Mouse (Mus musculus): ENCODE data around the gene Zfp524. TPM values are rescaled to one million over a fixed set of nuclear protein-coding genes. Genes with fewer than 3 reads are reported as not detected.

Zfp524 gene
- polyA plus RNA-seq, 1 experiment from 2014 or later = 15.7 TPM

DNA sequence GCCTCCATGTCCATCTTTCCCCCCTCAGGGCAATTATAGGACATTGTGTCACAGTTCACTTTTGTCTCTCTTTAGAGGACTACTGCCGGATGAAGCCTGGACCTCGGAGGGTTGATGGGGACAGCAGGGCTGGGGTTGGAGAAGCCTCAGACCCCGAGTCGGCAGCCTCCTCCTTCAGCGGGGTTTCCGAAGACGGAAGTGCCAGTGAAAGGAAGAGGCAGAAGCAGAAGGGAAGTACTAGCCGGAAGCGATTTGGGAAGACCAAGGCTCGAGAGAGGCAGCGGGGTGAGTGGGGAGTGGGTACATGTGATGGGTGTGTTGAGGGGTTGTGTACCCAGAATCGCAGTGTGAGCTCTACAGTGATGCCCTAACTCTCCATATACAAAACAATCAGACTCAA is 45.2 kb downstream of the Zfp524 start:
- H3K4me1 ChIP-seq (replicated peaks; ENCODE audit: control insufficient read depth, insufficient read depth, low read length) = peaks cover 25% of the 10 kb centered on the region
- peaks cover 34% of the 10 kb centered on the region for H3K27me3 ChIP-seq (replicated peaks; ENCODE audit: control insufficient read depth, insufficient read depth, low read length)
- H3K9me3 ChIP-seq (ENCODE audit: control insufficient read depth, low read length) = no peaks in the 10 kb centered on the region
- H3K9ac ChIP-seq (ENCODE audit: low read length) = no peak overlapping the region
- DNase-seq (ENCODE audit: low spot score) (no peak), ATAC-seq (replicated peaks; ENCODE audit: low FRiP score, low TSS enrichment, low read depth) (no peak)
- 84% methylated on average over 12 of the region's 12 CpGs for WGBS
- H3K27ac ChIP-seq (ENCODE audit: low read depth) = no peak overlapping the region
- no peak overlapping the region for H3K4me2 ChIP-seq (ENCODE audit: low read length)
- no peak overlapping the region for H3K4me3 ChIP-seq (ENCODE audit: low read depth, low read length)
- no peaks in the 10 kb centered on the region; the same call in 1 of the 2 replicates for H3K36me3 ChIP-seq (ENCODE audit: control insufficient read depth, insufficient read depth, low read length)

DNA sequence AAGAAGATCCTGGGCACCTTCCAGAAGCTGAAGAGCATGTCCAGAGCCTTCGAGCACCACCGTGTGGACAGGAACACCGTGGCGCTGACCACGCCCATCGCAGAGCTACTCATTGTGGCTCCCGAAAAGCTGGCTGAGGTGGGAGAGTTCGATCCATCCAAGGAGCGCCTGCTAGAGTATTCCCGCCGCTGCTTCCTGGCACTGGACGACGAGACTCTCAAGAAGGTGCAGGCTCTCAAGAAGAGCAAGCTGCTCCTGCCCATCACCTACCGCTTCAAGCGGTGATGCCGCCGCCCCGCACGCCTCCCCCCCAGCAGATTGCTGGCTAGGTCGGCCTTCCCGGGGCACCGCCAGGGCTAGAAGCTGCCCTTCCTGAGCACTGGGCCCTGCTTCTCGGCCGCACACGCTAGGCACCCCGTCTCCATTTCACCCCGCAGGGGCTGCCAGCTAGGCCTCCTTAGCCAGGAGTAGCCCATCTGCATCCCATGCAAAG is 46.1 kb downstream of the Zfp524 start:
- ATAC-seq (replicated peaks; ENCODE audit: low FRiP score, low TSS enrichment, low read depth) = no peak
- peaks cover 27% of the 10 kb centered on the region for H3K4me1 ChIP-seq (replicated peaks; ENCODE audit: control insufficient read depth, insufficient read depth, low read length)
- WGBS = 4% methylated on average over 27 of the region's 27 CpGs
- DNase-seq (ENCODE audit: low spot score) = peak; percentile 83
- peak overlapping the region; percentile 80 for H3K4me3 ChIP-seq (ENCODE audit: low read depth, low read length)
- peak overlapping the region; percentile 82 for H3K4me2 ChIP-seq (ENCODE audit: low read length)
- peak overlapping the region; percentile 100 for H3K27ac ChIP-seq (ENCODE audit: low read depth)
- H3K9ac ChIP-seq (ENCODE audit: low read length) = peak overlapping the region; percentile 98
- no peaks in the 10 kb centered on the region; the same call in 1 of the 2 replicates for H3K36me3 ChIP-seq (ENCODE audit: control insufficient read depth, insufficient read depth, low read length)
- H3K27me3 ChIP-seq (replicated peaks; ENCODE audit: control insufficient read depth, insufficient read depth, low read length) = peaks cover 26% of the 10 kb centered on the region
- H3K9me3 ChIP-seq (ENCODE audit: control insufficient read depth, low read length) = no peaks in the 10 kb centered on the region

DNA sequence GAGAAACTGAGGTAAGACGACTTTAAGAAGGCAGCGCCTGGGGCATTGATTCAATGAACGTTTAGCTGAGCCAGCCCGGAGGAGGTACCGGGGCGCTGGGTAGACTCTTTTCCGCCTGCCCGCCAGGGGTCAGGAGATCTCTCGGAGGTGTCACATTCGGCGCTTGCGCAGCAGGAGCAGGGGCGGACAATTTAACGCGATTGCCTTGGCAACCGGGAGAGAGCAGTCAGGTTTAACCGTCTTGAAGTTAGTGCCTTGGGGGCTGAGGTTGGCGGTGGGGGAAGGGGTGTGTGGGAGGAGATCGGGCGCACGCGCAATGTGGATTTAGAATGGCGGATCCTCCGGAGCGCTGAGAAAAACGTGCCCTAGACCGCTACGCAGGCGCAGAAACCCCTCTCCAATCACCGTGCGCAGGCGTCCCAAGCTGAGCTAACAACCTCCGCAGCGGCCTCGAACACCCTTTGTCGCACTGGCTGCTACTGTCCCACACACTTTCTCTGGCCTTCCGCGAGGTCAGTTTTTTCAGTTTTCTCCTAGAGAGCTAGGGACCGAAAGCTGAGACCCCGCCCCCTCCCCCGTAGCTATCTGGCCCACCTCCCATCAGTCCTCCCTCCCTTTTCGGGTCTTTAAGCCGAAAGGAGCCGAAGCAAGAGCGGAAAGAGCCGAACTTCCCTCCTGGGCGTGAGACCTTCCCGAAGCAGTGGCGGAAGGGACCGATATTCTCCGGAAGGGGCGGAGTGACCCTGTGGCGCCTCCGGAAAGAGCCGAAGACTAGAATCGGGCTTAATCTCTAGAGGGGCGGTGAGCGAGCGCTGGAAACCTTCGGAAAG is 46.9 kb downstream of the Zfp524 start:
- ATAC-seq (replicated peaks; ENCODE audit: low FRiP score, low TSS enrichment, low read depth) (peak; percentile 88), DNase-seq (ENCODE audit: low spot score) (peak; percentile 99)
- Histone ChIP-seq H3K27ac (ENCODE audit: low read depth) (peak overlapping the region; percentile 100), H3K4me1 (replicated peaks; ENCODE audit: control insufficient read depth, insufficient read depth, low read length) (peaks cover 27% of the 10 kb centered on the region), H3K27me3 (replicated peaks; ENCODE audit: control insufficient read depth, insufficient read depth, low read length) (peaks cover 17% of the 10 kb centered on the region), H3K9ac (ENCODE audit: low read length) (peak overlapping the region; percentile 98), H3K9me3 (ENCODE audit: control insufficient read depth, low read length) (no peaks in the 10 kb centered on the region), H3K4me2 (ENCODE audit: low read length) (peak overlapping the region; percentile 82), H3K4me3 (ENCODE audit: low read depth, low read length) (peak overlapping the region; percentile 80), H3K36me3 (ENCODE audit: control insufficient read depth, insufficient read depth, low read length) (peaks cover 4% of the 10 kb centered on the region; the same call in 1 of the 2 replicates)
- under 1% methylated on average over 60 of the region's 60 CpGs for WGBS

DNA sequence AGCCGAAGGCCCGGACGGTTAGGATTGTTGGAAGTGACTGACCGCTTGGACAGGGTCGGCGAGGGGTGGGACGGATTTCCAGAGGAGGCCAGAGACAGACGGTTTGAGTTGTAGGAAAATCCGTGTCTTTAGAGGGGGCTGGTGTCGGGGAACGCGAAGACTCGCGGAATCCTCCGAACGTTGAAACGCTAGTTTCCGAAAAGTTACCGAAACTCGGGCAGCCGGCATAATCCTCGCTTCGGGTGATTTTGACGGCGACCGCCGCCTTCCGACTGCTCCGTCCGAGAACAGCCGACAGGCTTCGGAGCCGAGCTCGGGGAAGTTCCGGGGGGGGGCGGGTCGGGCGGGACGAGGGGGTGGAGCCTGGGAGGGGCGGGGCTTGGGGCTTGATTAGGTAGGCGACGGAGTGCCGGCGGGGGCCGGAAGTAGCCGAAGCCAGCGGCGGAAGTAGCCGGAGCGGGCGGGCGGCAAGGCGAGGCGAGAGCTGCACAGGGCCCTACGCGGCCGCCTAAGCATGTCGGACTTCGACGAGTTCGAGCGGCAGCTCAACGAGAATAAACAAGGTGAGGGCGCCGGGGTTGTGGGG is 47.7 kb downstream of the Zfp524 start, which contains the start of gene U2af2:
TSS of gene U2af2 (plus strand) at position 370 of the 586 bp plus-strand sequence.
- no peak for DNase-seq (ENCODE audit: low spot score)
- H3K9ac ChIP-seq (ENCODE audit: low read length) = peak within 1 kb of the TSS; percentile 98
- H3K9me3 ChIP-seq (ENCODE audit: control insufficient read depth, low read length) = no peaks in the 10 kb centered on the region
- peaks cover 11% of the 10 kb centered on the region for H3K27me3 ChIP-seq (replicated peaks; ENCODE audit: control insufficient read depth, insufficient read depth, low read length)
- H3K36me3 ChIP-seq (ENCODE audit: control insufficient read depth, insufficient read depth, low read length) = peaks cover 11% of the 10 kb centered on the region
- peaks cover 27% of the 10 kb centered on the region for H3K4me1 ChIP-seq (replicated peaks; ENCODE audit: control insufficient read depth, insufficient read depth, low read length)
- ATAC-seq (replicated peaks; ENCODE audit: low FRiP score, low TSS enrichment, low read depth) = peak; percentile 78
- peak within 1 kb of the TSS; percentile 80 for H3K4me3 ChIP-seq (ENCODE audit: low read depth, low read length)
- WGBS = under 1% methylated on average over 65 of the region's 65 CpGs
- peak within 1 kb of the TSS; percentile 100 for H3K27ac ChIP-seq (ENCODE audit: low read depth)
- peak within 1 kb of the TSS; percentile 82 for H3K4me2 ChIP-seq (ENCODE audit: low read length)

DNA sequence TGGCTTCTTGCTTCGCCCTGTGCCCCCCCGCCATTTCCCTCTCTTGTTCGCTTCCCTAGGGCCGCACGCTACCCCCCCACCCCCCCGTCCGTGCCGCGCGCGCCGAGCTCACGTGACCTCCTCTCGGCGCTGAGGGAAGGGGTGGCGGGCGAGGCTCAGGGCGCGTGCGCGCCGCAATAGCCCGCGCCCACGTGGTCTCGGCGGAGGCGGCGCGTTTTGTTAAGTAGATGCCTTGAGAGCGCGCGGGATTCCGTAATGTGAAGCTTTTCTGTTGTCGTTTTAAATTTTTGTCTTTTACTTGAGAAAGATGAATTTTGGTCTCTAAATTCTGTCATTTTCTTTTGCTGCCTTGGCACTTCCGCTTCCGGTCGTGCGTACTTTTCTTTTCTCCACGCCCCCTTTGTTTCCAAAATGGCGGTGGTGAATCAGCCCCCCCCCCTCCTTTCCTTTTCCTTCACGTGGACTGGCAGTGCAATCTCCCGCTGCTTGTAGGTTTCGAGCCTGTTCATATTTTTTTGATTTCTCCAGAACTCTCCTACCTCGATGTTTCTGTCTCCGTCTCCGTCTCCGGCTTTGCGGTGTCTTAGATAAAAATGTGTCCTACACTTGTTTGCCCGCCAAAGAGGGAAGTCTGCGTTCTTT is 48.3 kb downstream of the Zfp524 start:
- peaks cover 5% of the 10 kb centered on the region for H3K27me3 ChIP-seq (replicated peaks; ENCODE audit: control insufficient read depth, insufficient read depth, low read length)
- WGBS = under 1% methylated on average over 42 of the region's 51 CpGs
- peaks cover 24% of the 10 kb centered on the region for H3K4me1 ChIP-seq (replicated peaks; ENCODE audit: control insufficient read depth, insufficient read depth, low read length)
- H3K4me2 ChIP-seq (ENCODE audit: low read length) = peak overlapping the region; percentile 82
- peak overlapping the region; percentile 80 for H3K4me3 ChIP-seq (ENCODE audit: low read depth, low read length)
- peak overlapping the region; percentile 100 for H3K27ac ChIP-seq (ENCODE audit: low read depth)
- peaks cover 17% of the 10 kb centered on the region for H3K36me3 ChIP-seq (ENCODE audit: control insufficient read depth, insufficient read depth, low read length)
- ATAC-seq (replicated peaks; ENCODE audit: low FRiP score, low TSS enrichment, low read depth) = peak; percentile 59
- H3K9ac ChIP-seq (ENCODE audit: low read length) = peak overlapping the region; percentile 98
- no peaks in the 10 kb centered on the region for H3K9me3 ChIP-seq (ENCODE audit: control insufficient read depth, low read length)
- peak; percentile 93 for DNase-seq (ENCODE audit: low spot score)

DNA sequence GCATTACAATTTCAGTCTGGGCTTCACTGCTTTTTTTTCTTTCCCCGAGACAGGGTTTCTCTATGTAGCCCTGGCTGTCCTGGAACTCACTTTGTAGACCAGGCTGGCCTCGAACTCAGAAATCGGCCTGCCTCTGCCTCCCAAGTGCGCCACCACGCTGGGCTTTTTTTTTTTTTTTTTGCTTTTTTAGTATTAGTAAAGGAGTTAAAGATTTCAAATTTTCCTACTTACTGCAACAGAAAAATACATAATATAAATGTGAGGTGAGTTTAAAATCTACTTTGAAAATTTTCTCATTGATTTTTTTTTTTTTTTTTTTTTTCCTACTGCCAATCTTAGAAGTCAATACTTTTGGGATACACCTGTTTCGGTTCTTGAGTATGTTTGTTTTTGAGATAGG is 50.7 kb downstream of the Zfp524 start:
- H3K27me3 ChIP-seq (replicated peaks; ENCODE audit: control insufficient read depth, insufficient read depth, low read length) = no peaks in the 10 kb centered on the region
- no peak overlapping the region for H3K4me2 ChIP-seq (ENCODE audit: low read length)
- H3K9ac ChIP-seq (ENCODE audit: low read length) = no peak overlapping the region
- DNase-seq (ENCODE audit: low spot score) = no peak
- H3K4me3 ChIP-seq (ENCODE audit: low read depth, low read length) = no peak overlapping the region
- no peak overlapping the region for H3K27ac ChIP-seq (ENCODE audit: low read depth)
- no peaks in the 10 kb centered on the region for H3K9me3 ChIP-seq (ENCODE audit: control insufficient read depth, low read length)
- 93% methylated on average over 6 of the region's 6 CpGs for WGBS
- peaks cover 41% of the 10 kb centered on the region for H3K36me3 ChIP-seq (ENCODE audit: control insufficient read depth, insufficient read depth, low read length)
- ATAC-seq (replicated peaks; ENCODE audit: low FRiP score, low TSS enrichment, low read depth) = no peak
- H3K4me1 ChIP-seq (replicated peaks; ENCODE audit: control insufficient read depth, insufficient read depth, low read length) = peaks cover 21% of the 10 kb centered on the region

Other genes with a start within 250 kb of the Zfp524 start
- not detected in 2 replicates for gene Fam71e2, start 243.1 kb upstream of the Zfp524 start, polyA plus RNA-seq (2014; fragmentation: Nextera tagmentation; extraction: Ambion mirVana)
- 0.28 TPM in 1 of 2 replicates, not detected in the other for gene Il11, start 231.6 kb upstream of the Zfp524 start, polyA plus RNA-seq (2014; fragmentation: Nextera tagmentation; extraction: Ambion mirVana)
- gene Tmem190, start 231.5 kb upstream of the Zfp524 start, polyA plus RNA-seq (2014; fragmentation: Nextera tagmentation; extraction: Ambion mirVana) = 0.52 TPM in 1 of 2 replicates, not detected in the other
- 14.5 and 24.3 TPM in 2 replicates for gene Tmem238, start 224.8 kb upstream of the Zfp524 start, polyA plus RNA-seq (2014; fragmentation: Nextera tagmentation; extraction: Ambion mirVana)
- 293 and 321 TPM in 2 replicates for gene Rpl28, start 221.5 kb upstream of the Zfp524 start, polyA plus RNA-seq (2014; fragmentation: Nextera tagmentation; extraction: Ambion mirVana)
- 354 and 371 TPM in 2 replicates for gene Ube2s, start 201.8 kb upstream of the Zfp524 start, polyA plus RNA-seq (2014; fragmentation: Nextera tagmentation; extraction: Ambion mirVana)
- 0.30 and 0.42 TPM in 2 replicates for gene Shisa7, start 169.7 kb upstream of the Zfp524 start, polyA plus RNA-seq (2014; fragmentation: Nextera tagmentation; extraction: Ambion mirVana)
- 6.3 and 8.9 TPM in 2 replicates for gene Isoc2b, start 144.2 kb upstream of the Zfp524 start, polyA plus RNA-seq (2014; fragmentation: Nextera tagmentation; extraction: Ambion mirVana)
- 0.96 and 1.0 TPM in 2 replicates for gene Isoc2a, start 137.3 kb upstream of the Zfp524 start, polyA plus RNA-seq (2014; fragmentation: Nextera tagmentation; extraction: Ambion mirVana)
- gene Gm36210, start 107.9 kb upstream of the Zfp524 start, polyA plus RNA-seq (2014; fragmentation: Nextera tagmentation; extraction: Ambion mirVana) = not detected in 2 replicates
- gene Zfp628, start 99.2 kb upstream of the Zfp524 start, polyA plus RNA-seq (2014; fragmentation: Nextera tagmentation; extraction: Ambion mirVana) = 3.3 and 4.0 TPM in 2 replicates
- gene Nat14, start 92.4 kb upstream of the Zfp524 start, polyA plus RNA-seq (2014; fragmentation: Nextera tagmentation; extraction: Ambion mirVana) = 3.1 and 3.3 TPM in 2 replicates
- gene Ssc5d, start 88.6 kb upstream of the Zfp524 start, polyA plus RNA-seq (2014; fragmentation: Nextera tagmentation; extraction: Ambion mirVana) = 3.7 and 4.0 TPM in 2 replicates
- 0.23 and 0.26 TPM in 2 replicates for gene Sbk2, start 50.0 kb upstream of the Zfp524 start, polyA plus RNA-seq (2014; fragmentation: Nextera tagmentation; extraction: Ambion mirVana)
- gene Sbk3, start 43.2 kb upstream of the Zfp524 start, polyA plus RNA-seq (2014; fragmentation: Nextera tagmentation; extraction: Ambion mirVana) = 0.16 TPM in 1 of 2 replicates, not detected in the other
- 30.6 and 35.4 TPM in 2 replicates for gene Zfp579, start 18.3 kb upstream of the Zfp524 start, polyA plus RNA-seq (2014; fragmentation: Nextera tagmentation; extraction: Ambion mirVana)
- gene Fiz1, start 282 bp downstream of the Zfp524 start, polyA plus RNA-seq (2014; fragmentation: Nextera tagmentation; extraction: Ambion mirVana) = 37.5 and 40.3 TPM in 2 replicates
- gene Gm44973, start 1.1 kb downstream of the Zfp524 start, polyA plus RNA-seq (2014; fragmentation: Nextera tagmentation; extraction: Ambion mirVana) = 1.0 and 2.0 TPM in 2 replicates
- 6.2 and 7.2 TPM in 2 replicates for gene Zfp865, start 6.0 kb downstream of the Zfp524 start, polyA plus RNA-seq (2014; fragmentation: Nextera tagmentation; extraction: Ambion mirVana)
- 15.1 and 17.1 TPM in 2 replicates for gene Ccdc106, start 6.1 kb downstream of the Zfp524 start, polyA plus RNA-seq (2014; fragmentation: Nextera tagmentation; extraction: Ambion mirVana)
- gene 4632433K11Rik, start 19.7 kb downstream of the Zfp524 start, polyA plus RNA-seq (2014; fragmentation: Nextera tagmentation; extraction: Ambion mirVana) = not detected in 2 replicates
- 4.8 and 6.3 TPM in 2 replicates for gene Zfp784, start 24.0 kb downstream of the Zfp524 start, polyA plus RNA-seq (2014; fragmentation: Nextera tagmentation; extraction: Ambion mirVana)
- 38.3 and 40.1 TPM in 2 replicates for gene Zfp580, start 37.1 kb downstream of the Zfp524 start, polyA plus RNA-seq (2014; fragmentation: Nextera tagmentation; extraction: Ambion mirVana)
- gene U2af2, start 47.7 kb downstream of the Zfp524 start, polyA plus RNA-seq (2014; fragmentation: Nextera tagmentation; extraction: Ambion mirVana) = 129 and 133 TPM in 2 replicates
- 57.8 and 65.1 TPM in 2 replicates for gene Epn1, start 65.8 kb downstream of the Zfp524 start, polyA plus RNA-seq (2014; fragmentation: Nextera tagmentation; extraction: Ambion mirVana)
- not detected in 2 replicates for gene Rfpl4, start 102.5 kb downstream of the Zfp524 start, polyA plus RNA-seq (2014; fragmentation: Nextera tagmentation; extraction: Ambion mirVana)
- gene Rasl2-9, start 111.5 kb downstream of the Zfp524 start, polyA plus RNA-seq (2014; fragmentation: Nextera tagmentation; extraction: Ambion mirVana) = 0.54 and 0.72 TPM in 2 replicates
- gene Vmn1r55, start 135.3 kb downstream of the Zfp524 start, polyA plus RNA-seq (2014; fragmentation: Nextera tagmentation; extraction: Ambion mirVana) = not detected in 2 replicates
- gene Vmn1r56, start 182.3 kb downstream of the Zfp524 start, polyA plus RNA-seq (2014; fragmentation: Nextera tagmentation; extraction: Ambion mirVana) = not detected in 2 replicates
- not detected in 2 replicates for gene Vmn1r57, start 204.1 kb downstream of the Zfp524 start, polyA plus RNA-seq (2014; fragmentation: Nextera tagmentation; extraction: Ambion mirVana)